Comparison of ENCODE assay signal across 9 mouse cellular contexts in the genomic region with DNA sequence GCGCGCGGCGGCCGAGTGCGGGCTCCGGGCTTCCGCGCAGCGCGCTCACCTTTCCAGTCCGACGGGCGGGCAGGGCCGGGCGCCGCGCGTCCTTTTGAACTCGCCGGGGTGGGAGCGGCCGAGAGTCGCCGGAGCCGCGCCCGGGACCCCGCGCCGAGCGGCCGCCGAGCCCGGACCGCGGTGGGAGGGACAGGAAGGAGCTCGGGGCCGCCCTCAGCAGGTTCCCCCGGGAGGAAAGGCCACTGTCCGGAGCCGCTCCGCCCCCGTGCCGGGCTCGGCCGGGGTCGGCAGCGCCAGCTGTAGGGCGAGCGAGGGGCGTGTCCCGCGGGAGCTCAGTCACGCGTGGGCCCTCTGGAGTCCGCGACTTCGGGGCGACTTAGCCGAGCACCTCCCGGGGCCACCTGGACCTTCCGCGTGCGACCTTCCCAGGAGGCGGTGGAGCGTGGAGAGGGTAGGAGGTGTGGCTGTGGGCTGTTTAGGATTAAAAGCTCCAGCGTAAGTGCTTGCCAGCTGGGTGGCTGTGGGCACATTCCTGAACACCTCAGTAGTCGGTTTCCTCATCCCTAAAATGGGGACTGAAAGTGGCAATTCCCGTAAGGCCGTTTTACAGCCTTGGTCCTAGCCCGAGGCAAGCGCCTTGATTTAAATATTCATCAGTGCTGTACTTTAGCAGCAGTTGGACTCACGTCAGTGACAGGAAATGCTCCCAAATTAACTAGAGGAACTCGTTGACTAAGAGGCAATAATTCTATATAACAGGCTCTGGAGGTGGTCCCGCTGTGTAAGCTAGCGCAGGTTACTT. TPM values are rescaled to one million over a fixed set of nuclear protein-coding genes. Genes with fewer than 3 reads are reported as not detected.
DNase-seq lines count a peak whose midpoint lies in the region; ATAC-seq and TF ChIP-seq lines count a peak whose summit lies in the region.
"Had no signal": no experiment of that assay in that cellular context is flagged by ENCODE, and none has a peak within 500 bp of the region (broad histone marks: within the 10 kb centered on the region; RNA-seq: fewer than 3 reads in every experiment).

A gene (minus strand): TSS at position 241 of the 802 bp plus-strand sequence.

- H3K4me3 ChIP-seq in left cerebral cortex, adult 2 months: peak within 1 kb of the TSS; percentile 45
- H3K4me3 ChIP-seq in embryonic facial prominence, embryonic 15.5 days (replicated peaks): peak within 1 kb of the TSS; percentile 56
- peak within 1 kb of the TSS; percentile 58 for H3K4me3 ChIP-seq in limb, embryonic 10.5 days
- peak within 1 kb of the TSS; percentile 43 for H3K4me3 ChIP-seq in midbrain, embryonic 11.5 days (ENCODE audit: low read depth, low read length)

- no peak within 1 kb of the TSS for H3K27ac ChIP-seq in left cerebral cortex, adult 2 months
- H3K27ac ChIP-seq in embryonic facial prominence, embryonic 15.5 days (replicated peaks): peak within 1 kb of the TSS; percentile 65
- H3K27ac ChIP-seq in limb, embryonic 10.5 days: peak within 1 kb of the TSS; percentile 71
- H3K27ac ChIP-seq in midbrain, embryonic 11.5 days (ENCODE audit: low read depth, low read length): no peak within 1 kb of the TSS

- H3K4me1 ChIP-seq in embryonic facial prominence, embryonic 15.5 days: peaks cover 25% of the 10 kb centered on the region
- H3K4me1 ChIP-seq in limb, embryonic 10.5 days: peaks cover 15% of the 10 kb centered on the region
- peaks cover 8% of the 10 kb centered on the region for H3K4me1 ChIP-seq in midbrain, embryonic 11.5 days (ENCODE audit: control insufficient read depth, insufficient read depth, low read length)

- WGBS in embryonic facial prominence, embryonic 15.5 days: under 1% methylated on average over 77 of the region's 77 CpGs
- under 1% methylated on average over 77 of the region's 77 CpGs for WGBS in limb, embryonic 10.5 days
- WGBS in midbrain, embryonic 11.5 days: under 1% methylated on average over 58 of the region's 77 CpGs

- peak within 1 kb of the TSS; percentile 98 for H3K4me2 ChIP-seq in embryonic facial prominence, embryonic 15.5 days (replicated peaks)
- H3K4me2 ChIP-seq in midbrain, embryonic 11.5 days: peak within 1 kb of the TSS; percentile 65

- no peak for DNase-seq in left cerebral cortex, adult 2 months (ENCODE audit: extremely low spot score in 1 of 2, low spot score in 2 of 2)
- DNase-seq in left cerebral cortex, adult 18-20 months (ENCODE audit: low spot score in 2 of 2): no peak
- peak; percentile 68 to 72 for DNase-seq in heart, postnatal 36 days
- DNase-seq in limb, embryonic 10.5 days (ENCODE audit: low spot score): peak; percentile 63
- DNase-seq in midbrain, embryonic 11.5 days (ENCODE audit: low spot score, missing footprints): peak; percentile 92
- DNase-seq in urinary bladder, postnatal 14 days (ENCODE audit: low spot score): peak; percentile 69
- no peak for DNase-seq in right cerebral cortex, adult 18-20 months

- no peak for ATAC-seq in embryonic facial prominence, embryonic 15.5 days (ENCODE audit: insufficient number of reproducible peaks, low FRiP score, low TSS enrichment, low read depth)
- no peak for ATAC-seq in midbrain, embryonic 11.5 days (ENCODE audit: low FRiP score)

- intact Hi-C loops in left cerebral cortex, adult 2 months (cut with DNase I): loop anchor here (5.0 kb wide), 1 partner anchor 40 kb away; no protein-coding TSS in a partner anchor
- intact Hi-C loops in heart, postnatal 36 days (cut with DNase I): loop anchor here (1.0 kb wide), 1 partner anchor 100 kb away; no protein-coding TSS in a partner anchor

- no peak for TF ChIP-seq CTCF in left cerebral cortex, adult 2 months (IDR thresholded peaks at IDR 0.05)

- H3K27me3 ChIP-seq in embryonic facial prominence, embryonic 15.5 days: peaks cover 53% of the 10 kb centered on the region
- H3K27me3 ChIP-seq in limb, embryonic 10.5 days (ENCODE audit: low read depth, poor library complexity, severe bottlenecking): peaks cover 84% of the 10 kb centered on the region
- peaks cover 48% of the 10 kb centered on the region for H3K27me3 ChIP-seq in midbrain, embryonic 11.5 days (ENCODE audit: control insufficient read depth, insufficient read depth, low read length)

- H3K36me3 ChIP-seq in embryonic facial prominence, embryonic 15.5 days: no peaks in the 10 kb centered on the region
- no peaks in the 10 kb centered on the region for H3K36me3 ChIP-seq in limb, embryonic 10.5 days
- no peaks in the 10 kb centered on the region for H3K36me3 ChIP-seq in midbrain, embryonic 11.5 days (ENCODE audit: control insufficient read depth, insufficient read depth, low read length)
- H3K36me3 ChIP-seq: G1E had no signal

- H3K9ac ChIP-seq in embryonic facial prominence, embryonic 15.5 days: peak within 1 kb of the TSS; percentile 39
- peak within 1 kb of the TSS; percentile 31; the same call in 1 of the 2 replicates for H3K9ac ChIP-seq in midbrain, embryonic 11.5 days (ENCODE audit: low read length)

- H3K9me3 ChIP-seq in embryonic facial prominence, embryonic 15.5 days (replicated peaks): no peaks in the 10 kb centered on the region
- H3K9me3 ChIP-seq in limb, embryonic 10.5 days (replicated peaks): no peaks in the 10 kb centered on the region
- H3K9me3 ChIP-seq in midbrain, embryonic 11.5 days (ENCODE audit: control insufficient read depth, low read length): no peaks in the 10 kb centered on the region

RNA-seq across cellular contexts. Expression of the gene that starts here (rescaled TPM):
- 1 to 10 TPM; 1.6 to 2.9 TPM for total RNA-seq in left cerebral cortex, adult 2 months (2021)
- total RNA-seq in left cerebral cortex, adult 18-20 months (2021): 1 to 10 TPM; 1.2 to 1.9 TPM
- polyA plus RNA-seq in embryonic facial prominence, embryonic 15.5 days (2015; fragmentation: Nextera tagmentation; extraction: Ambion mirVana): 25.7 and 28.5 TPM in 2 replicates
- 10 to 100 TPM; 13.7 to 15.8 TPM for total RNA-seq in heart, postnatal 36 days (2021)
- 5.0 and 6.7 TPM in 2 replicates for polyA plus RNA-seq in limb, embryonic 10.5 days (2016; fragmentation: Nextera tagmentation; extraction: Ambion mirVana)
- polyA plus RNA-seq in midbrain, embryonic 11.5 days (2014; fragmentation: Nextera tagmentation; extraction: Ambion mirVana): 3.8 and 3.9 TPM in 2 replicates

Comparison
In these comparisons a context has a peak if more than half of its experiments do, and no peak if none do; other contexts are left out.
1. DNase-seq: peak in heart, postnatal 36 days (2 of 2), limb, embryonic 10.5 days (single experiment), midbrain, embryonic 11.5 days (single experiment) and urinary bladder, postnatal 14 days (single experiment); none in left cerebral cortex, adult 2 months (0 of 2), left cerebral cortex, adult 18-20 months (0 of 2) and right cerebral cortex, adult 18-20 months (single experiment).
2. H3K27ac ChIP-seq: peak in embryonic facial prominence, embryonic 15.5 days (single experiment) and limb, embryonic 10.5 days (single experiment); none in left cerebral cortex, adult 2 months (single experiment) and midbrain, embryonic 11.5 days (single experiment).
3. Peak in every context shown above with its lines, with median percentiles within 50 percentile points of each other: H3K4me3 ChIP-seq.